Mouse (Mus musculus) ES-Bruce4 (cell line): ENCODE measurements around the gene Fgfr2. TPM values are rescaled to one million over a fixed set of nuclear protein-coding genes. Genes with fewer than 3 reads are reported as not detected.

ENCODE experiments used
- H3K27ac ChIP-seq: 2 replicates; pipeline ENCODE4 v1.5.1; 2012; ENCODE audit warnings: low read length, inconsistent platforms; ENCODE audit not compliant: insufficient read depth
- H3K27me3 ChIP-seq: 2 replicates; pipeline ENCODE4 v1.6.1; 2012; ENCODE audit warnings: mild to moderate bottlenecking, low read length, inconsistent platforms; ENCODE audit not compliant: control insufficient read depth, poor library complexity, insufficient read depth, severe bottlenecking
- H3K36me3 ChIP-seq: 2 replicates; pipeline ENCODE4 v1.6.1; 2012; ENCODE audit warnings: inconsistent platforms, mild to moderate bottlenecking, low read length, moderate library complexity; ENCODE audit not compliant: control insufficient read depth, poor library complexity, insufficient read depth, severe bottlenecking
- H3K4me1 ChIP-seq: one replicate; pipeline ENCODE4 v1.8.1; 2011; ENCODE audit warnings: low read length; ENCODE audit not compliant: control insufficient read depth, insufficient read depth
- H3K4me3 ChIP-seq: 2 replicates; pipeline ENCODE4 v1.5.1; 2011; ENCODE audit warnings: low read depth, mild to moderate bottlenecking, low read length
- H3K9ac ChIP-seq: 2 replicates; pipeline ENCODE4 v1.6.1; 2012; ENCODE audit warnings: low read depth, mild to moderate bottlenecking, inconsistent platforms; ENCODE audit not compliant: poor library complexity, severe bottlenecking
- H3K9me3 ChIP-seq: replicated peaks from 2 replicates; pipeline ENCODE4 v1.6.1; 2012; ENCODE audit warnings: mild to moderate bottlenecking, low read length, inconsistent platforms; ENCODE audit not compliant: control insufficient read depth, poor library complexity, insufficient read depth, severe bottlenecking
- CTCF ChIP-seq: IDR thresholded peaks from one replicate; pipeline ENCODE4 v1.8.1; 2011; ENCODE audit warnings: low read depth, low read length
- EP300 ChIP-seq: IDR thresholded peaks from 2 replicates; pipeline ENCODE4 v1.6.1; 2011; ENCODE audit warnings: low read depth, low read length; ENCODE audit not compliant: insufficient read depth
- POLR2A ChIP-seq: IDR thresholded peaks from one replicate; pipeline ENCODE4 v1.8.1; 2011; ENCODE audit warnings: low read length; ENCODE audit not compliant: insufficient read depth
- polyA plus RNA-seq: library from polyadenylated mRNA; stranded (reverse); fragments of >200 nt; gene quantifications from 2 replicates; pipeline ENCODE4 v1.2.4, GENCODE M21; 2011; ENCODE audit warnings: low read depth; ENCODE audit not compliant: missing spikeins, insufficient read depth, insufficient read length

Gene Fgfr2
- polyA plus RNA-seq, 1 experiment = 34.8 TPM

DNA sequence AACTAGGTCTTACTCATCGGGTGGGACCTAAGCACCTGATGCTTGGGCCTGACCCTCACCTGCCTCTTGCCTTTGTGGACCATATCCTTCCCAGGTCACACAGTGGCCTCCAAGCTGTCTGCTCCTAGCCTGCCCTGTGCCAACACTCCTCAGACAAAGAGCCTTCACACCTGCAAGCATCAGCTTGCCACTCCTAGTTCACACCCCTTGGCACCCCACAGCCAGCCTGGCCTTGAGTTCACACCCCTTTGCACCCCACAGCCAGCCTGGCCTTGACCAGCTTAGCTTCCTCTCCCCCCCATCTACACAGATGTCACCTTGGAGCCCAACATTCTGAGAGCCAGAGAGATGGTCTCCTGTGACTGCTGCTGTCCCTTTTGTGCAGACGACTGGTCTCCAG lies 319.8 kb downstream of the Fgfr2 start:
- H3K27me3 ChIP-seq = no peaks in the 10 kb centered on the region
- H3K4me3 ChIP-seq = no peak overlapping the region
- no peak overlapping the region for H3K27ac ChIP-seq
- no peak overlapping the region for H3K9ac ChIP-seq
- TF ChIP-seq EP300 (no peak), CTCF (no peak), POLR2A (no peak)
- peaks cover 6% of the 10 kb centered on the region for H3K4me1 ChIP-seq
- H3K36me3 ChIP-seq = no peaks in the 10 kb centered on the region
- no peaks in the 10 kb centered on the region for H3K9me3 ChIP-seq

DNA sequence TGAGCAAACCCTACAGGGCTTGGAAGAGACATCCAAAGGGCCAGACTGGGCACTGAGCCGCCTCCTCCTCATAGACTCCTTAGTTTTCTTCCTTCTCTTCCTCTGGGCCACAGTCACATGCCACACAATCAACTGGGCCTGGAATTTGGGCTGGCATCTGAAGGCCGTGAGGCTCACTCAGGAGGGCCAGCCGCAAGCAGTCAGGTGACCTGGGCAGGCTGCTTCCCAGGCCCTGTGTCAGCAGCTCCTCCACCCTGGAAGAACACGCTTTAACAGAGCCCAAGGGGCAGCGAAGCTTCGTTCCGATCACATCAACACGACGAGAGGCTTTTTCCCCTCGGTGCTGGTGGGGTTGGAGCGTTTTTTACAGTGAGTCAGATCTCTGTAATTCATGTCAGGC lies 320.5 kb downstream of the Fgfr2 start:
- no peak overlapping the region for H3K27ac ChIP-seq
- H3K9ac ChIP-seq = no peak overlapping the region
- no peaks in the 10 kb centered on the region for H3K27me3 ChIP-seq
- peaks cover 4% of the 10 kb centered on the region for H3K4me1 ChIP-seq
- no peaks in the 10 kb centered on the region for H3K36me3 ChIP-seq
- no peak overlapping the region for H3K4me3 ChIP-seq
- no peaks in the 10 kb centered on the region for H3K9me3 ChIP-seq
- TF ChIP-seq EP300 (no peak), CTCF (no peak), POLR2A (no peak)

DNA sequence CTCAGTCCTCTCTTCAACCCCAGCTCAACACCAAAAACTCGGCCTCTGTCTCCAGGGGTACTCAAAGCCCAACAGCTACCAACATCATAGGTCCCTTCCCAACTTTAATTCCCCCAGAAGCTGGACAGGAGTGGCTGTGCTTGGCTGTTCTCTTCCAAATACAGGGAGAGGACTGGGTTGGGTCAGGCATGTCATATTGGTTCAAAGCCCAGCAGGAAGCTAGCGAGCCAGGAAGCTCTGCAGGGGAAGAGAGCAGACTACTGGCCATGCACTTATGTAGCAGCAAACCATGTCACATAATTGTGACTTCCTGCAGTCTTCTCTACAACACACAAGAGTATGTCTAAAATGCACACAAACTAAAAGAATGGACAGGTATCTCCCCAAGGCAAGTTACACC lies 321.1 kb downstream of the Fgfr2 start:
- no peaks in the 10 kb centered on the region for H3K9me3 ChIP-seq
- no peaks in the 10 kb centered on the region for H3K4me1 ChIP-seq
- TF ChIP-seq EP300 (no peak), POLR2A (no peak), CTCF (no peak)
- H3K36me3 ChIP-seq = no peaks in the 10 kb centered on the region
- no peaks in the 10 kb centered on the region for H3K27me3 ChIP-seq
- H3K4me3 ChIP-seq = no peak overlapping the region
- H3K9ac ChIP-seq = no peak overlapping the region
- no peak overlapping the region for H3K27ac ChIP-seq

DNA sequence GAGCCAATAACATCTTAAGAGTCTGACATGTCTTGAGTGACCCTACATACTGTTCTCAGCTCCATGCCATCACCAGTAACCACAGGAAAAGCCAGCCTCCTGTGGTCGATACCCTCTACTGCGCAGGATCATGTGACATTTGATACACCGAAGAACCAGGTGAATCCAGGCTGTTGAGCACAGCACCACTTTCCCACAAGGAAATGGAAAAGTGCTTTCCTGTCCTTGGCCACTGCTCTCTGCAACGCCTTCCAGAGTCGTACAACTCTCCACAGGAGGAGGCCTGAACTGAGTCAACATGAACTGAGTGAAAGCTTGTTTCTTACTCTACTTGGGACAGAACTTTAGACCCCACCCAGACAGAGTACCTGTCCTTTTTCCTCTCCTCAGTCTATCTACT lies 321.6 kb downstream of the Fgfr2 start:
- H3K4me1 ChIP-seq = no peaks in the 10 kb centered on the region
- H3K9me3 ChIP-seq = no peaks in the 10 kb centered on the region
- TF ChIP-seq CTCF (no peak), POLR2A (no peak), EP300 (no peak)
- no peaks in the 10 kb centered on the region for H3K36me3 ChIP-seq
- H3K4me3 ChIP-seq = no peak overlapping the region
- no peaks in the 10 kb centered on the region for H3K27me3 ChIP-seq
- H3K9ac ChIP-seq = no peak overlapping the region
- no peak overlapping the region for H3K27ac ChIP-seq

DNA sequence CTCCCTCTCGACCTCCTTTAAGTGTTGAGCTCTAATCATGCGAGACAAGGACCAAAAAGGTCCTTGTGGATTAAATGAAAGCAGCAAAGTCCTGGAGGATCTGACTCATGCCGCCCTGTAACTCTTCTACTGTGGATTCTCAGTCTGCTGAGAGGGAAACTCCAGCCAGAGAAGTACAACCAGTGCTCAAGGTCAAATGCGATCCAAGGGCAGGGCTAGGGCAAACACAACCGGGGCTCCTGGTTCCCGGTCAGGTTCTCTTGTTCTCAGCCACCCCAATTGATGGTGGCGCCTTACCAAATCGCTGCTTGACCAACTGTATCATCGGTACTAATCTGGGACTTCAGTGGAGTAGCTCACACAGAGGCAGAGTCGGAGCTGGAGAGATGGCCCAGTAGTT lies 322.3 kb downstream of the Fgfr2 start:
- no peaks in the 10 kb centered on the region for H3K36me3 ChIP-seq
- no peaks in the 10 kb centered on the region for H3K27me3 ChIP-seq
- TF ChIP-seq EP300 (no peak), CTCF (no peak), POLR2A (no peak)
- no peak overlapping the region for H3K9ac ChIP-seq
- no peak overlapping the region for H3K4me3 ChIP-seq
- H3K9me3 ChIP-seq = no peaks in the 10 kb centered on the region
- H3K27ac ChIP-seq = no peak overlapping the region
- no peaks in the 10 kb centered on the region for H3K4me1 ChIP-seq

DNA sequence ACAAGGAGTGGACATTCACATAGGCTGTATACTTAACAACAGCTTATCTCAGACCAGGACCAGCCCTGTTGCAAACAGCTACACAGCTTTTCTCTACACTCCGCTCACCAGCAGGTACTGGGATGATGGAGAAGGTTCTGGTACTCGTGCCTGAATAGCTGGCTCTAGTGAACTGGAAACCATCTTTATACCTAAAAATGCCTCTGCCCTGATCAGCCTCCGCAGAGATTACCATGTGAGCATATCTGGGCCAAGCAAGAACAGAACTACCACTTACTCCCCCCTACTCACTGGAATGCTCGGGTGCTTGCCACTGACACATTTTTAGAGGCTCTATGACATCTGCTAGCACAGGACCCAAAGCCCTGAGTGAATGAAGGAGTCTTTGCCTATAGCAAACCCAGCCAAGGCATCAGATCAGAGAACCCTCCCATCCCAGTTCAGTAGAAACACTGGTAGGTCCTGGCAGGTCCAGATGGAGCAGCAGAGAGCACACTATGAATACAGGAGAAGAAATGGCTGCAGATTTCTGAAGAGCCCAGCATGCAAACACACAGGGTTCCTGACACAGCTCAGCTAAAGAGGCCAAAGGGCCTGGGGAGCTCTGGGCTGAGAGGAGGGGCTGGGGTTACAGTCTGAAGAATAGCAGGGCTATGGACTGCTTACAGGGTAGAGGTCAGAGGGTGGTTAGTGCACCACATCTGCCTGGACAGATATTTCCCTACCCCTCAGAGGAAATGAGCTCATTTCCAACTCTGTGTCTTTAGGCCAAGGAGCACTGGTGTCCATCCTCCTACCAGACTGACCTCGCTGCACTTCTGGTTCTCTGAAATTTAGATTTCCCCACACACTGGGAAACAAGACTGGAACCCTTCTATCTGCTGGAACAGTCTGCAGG lies 323.8 kb downstream of the Fgfr2 start:
- Histone ChIP-seq H3K36me3 (no peaks in the 10 kb centered on the region), H3K9ac (no peak overlapping the region), H3K4me1 (no peaks in the 10 kb centered on the region), H3K27ac (no peak overlapping the region), H3K4me3 (no peak overlapping the region), H3K27me3 (no peaks in the 10 kb centered on the region), H3K9me3 (no peaks in the 10 kb centered on the region)
- TF ChIP-seq CTCF (no peak), POLR2A (no peak), EP300 (no peak)
